Mouse (Mus musculus) B cell, adult 2 months (primary cell): ENCODE results near the gene Pcx.
"Not testable (repeated sequence)": the region's sequence is repeated elsewhere in the genome, so short reads cannot be mapped to it uniquely, and the experiment has no call there.

Source experiments
- DNase-seq, 2 experiments: peaks; one replicate each; pipeline ENCODE4 v3.0.0; 2022

Pcx gene

DNA sequence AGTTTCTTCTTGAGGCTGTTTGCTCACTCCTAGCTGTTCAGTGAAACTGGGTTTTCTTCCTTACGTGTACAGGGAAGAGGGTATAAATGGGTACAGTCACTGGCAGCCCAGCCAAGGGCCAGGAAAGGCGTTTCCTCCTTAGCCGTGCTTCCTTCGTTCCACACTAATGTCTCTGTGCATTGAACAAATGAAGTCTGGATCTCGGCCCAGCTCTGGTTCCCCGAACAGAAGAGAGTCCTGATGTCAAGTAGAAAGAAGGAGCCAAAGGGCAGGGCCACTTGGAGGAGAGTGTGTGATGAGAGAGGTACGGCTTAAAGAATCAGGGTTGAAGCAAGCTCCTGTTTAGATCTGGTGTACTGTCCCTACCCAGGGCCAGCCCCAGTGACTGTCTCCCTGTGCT lies 44.8 kb downstream of the Pcx start:
- no peak for DNase-seq

DNA sequence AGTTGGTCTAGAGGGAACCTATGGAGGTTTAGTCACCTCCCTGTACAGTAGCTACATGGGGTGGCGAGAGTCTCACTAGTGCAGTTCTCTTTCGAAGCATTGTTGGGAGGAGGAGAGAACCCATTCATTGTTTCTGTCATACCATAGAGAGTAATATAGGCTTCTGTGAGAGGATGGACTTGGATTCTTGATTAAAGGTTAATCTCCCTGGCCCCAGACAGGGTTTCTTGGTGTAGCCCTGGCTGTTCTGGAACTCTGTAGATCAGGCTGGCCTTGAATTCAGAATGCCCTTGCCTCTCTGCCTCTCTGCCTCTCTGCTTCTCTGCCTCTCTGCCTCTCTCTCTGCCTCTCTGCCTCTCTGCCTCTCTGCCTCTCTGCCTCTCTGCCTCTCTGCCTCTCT lies 46.5 kb downstream of the Pcx start:
- no peak for DNase-seq

- no peak for DNase-seq
Measured at GRCm38 (mm10) chr19:4557796-4558569, 47.7 kb downstream of the Pcx start.

- DNase-seq, result no peak
Measured at GRCm38 (mm10) chr19:4558570-4558955, 48.3 kb downstream of the Pcx start.

DNA sequence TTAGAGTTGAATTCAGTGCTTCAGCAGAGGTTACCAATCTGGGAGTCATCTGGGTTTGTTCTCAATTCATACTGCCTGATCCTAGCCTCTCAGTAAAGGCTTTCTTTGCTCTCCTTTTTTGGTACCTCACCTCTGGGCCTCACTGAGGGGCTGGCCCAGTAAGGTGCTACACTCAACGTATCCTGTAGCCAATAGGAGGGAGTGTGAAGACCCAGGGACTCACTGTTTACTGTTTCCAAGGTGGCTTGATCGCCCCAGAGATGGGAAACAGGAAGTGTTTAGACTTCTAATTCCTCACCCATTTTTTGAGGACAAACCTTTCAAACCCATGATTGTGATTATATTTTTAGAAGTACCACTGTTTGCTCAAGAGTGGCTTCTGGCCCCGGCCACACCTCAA lies 48.7 kb downstream of the Pcx start:
- DNase-seq, result no peak

- no peak for DNase-seq
Measured at GRCm38 (mm10) chr19:4559588-4559987, 49.3 kb downstream of the Pcx start.

GRCm38 (mm10) chr19:4560205-4560604 lies 49.9 kb downstream of the Pcx start:
- no peak for DNase-seq

DNA sequence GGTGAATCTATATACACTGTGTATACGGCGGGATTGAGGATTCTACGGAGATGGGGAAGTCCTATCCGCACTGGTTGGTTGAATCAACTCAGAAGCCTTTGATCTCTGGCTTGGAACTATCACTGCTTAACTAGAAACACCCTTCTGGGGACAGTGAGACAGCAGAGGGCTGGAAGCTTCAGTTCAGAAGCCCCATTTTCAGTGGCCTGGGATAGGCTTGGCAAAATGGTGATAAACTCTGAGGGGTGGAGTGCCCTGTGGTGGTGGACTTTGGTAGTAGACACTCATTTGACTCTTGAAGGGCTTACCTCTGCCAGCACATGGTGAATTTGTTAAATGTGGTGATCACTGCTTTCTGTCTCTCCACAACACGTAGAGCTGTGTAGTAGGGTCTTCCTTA lies 55.4 kb downstream of the Pcx start:
- no peak for DNase-seq

- DNase-seq, result no peak
Measured at GRCm38 (mm10) chr19:4566880-4567279, 56.6 kb downstream of the Pcx start.

DNA sequence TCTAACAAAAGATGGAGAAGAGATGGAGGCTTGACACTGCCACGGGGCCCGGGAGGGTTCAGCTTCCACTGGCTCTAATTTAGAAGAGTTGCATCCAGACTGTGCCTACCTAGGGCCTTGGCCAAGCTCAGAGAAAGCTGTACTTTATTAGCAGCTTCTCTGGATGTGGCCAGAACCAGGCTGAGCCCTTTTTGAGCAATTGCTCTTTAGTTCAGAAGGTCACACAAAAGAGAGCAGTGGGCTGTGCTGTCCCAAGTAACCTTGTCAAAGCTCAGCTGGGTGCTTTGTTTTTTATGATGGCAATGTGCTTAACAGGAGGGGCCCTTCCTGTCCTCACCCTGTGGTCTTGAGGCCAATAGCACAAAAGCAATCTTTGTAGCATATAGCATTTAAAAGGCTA lies 57.4 kb downstream of the Pcx start:
- no peak for DNase-seq

DNA sequence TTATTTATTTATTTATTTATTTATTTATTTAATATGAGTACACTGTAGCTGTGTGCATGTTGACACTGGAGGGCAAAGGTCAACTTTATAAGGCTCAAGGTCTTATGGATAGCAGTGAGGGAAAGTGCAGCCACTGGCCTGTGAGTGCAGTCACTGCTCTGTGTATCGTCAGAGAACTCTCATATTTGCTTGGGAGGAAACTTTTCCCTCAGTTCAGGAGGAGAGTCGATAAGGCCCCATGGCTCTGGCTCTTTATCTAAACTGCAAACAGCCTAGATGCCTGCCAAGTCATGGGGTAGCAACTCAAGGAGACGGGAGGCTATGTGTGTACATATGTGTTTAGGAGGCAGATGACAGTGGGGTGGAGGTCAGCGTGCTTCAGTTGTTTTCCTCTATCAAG lies 58.6 kb downstream of the Pcx start:
- no peak for DNase-seq

DNA sequence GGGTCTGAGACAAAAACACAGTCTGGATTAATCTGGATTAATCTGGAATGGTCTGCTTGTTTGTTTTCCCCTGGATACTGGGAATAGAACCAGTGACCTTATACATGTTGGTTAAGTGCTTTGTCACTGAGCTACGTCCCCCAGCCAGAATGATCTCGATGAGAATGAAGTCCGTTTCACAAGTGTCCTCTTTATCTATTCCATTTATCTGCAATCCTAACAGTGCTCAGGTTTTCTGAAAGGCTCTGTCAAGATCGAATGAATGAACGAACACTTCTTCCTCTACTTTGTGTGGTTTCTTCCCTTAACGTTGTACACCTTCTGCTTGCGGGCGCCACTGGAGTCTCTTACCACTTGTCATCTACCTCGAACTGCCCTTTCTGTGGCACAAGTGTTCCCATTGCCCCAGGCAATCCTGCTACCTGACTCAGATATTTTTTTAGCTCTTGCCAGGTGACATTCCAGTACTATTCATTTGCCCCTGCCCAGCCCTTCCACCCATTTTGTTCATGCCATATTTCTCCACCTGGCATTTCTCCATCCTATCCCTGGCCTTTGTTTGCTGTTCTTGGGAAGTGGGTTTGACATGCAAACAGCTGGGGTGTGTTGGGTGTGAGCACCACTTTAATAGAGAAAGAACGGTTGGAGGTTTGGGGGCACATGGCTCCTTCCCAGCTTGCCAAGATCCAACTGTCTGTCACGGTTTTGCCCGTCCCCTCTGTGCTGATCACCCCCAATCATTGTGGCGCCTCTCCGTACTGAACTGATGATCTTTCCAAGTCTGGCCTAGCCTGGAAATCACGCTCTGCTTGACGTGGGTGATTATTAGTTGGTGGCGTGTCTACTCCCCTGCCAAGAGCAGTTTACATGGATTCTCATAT lies 59.3 kb downstream of the Pcx start:
- no peak for DNase-seq

DNA sequence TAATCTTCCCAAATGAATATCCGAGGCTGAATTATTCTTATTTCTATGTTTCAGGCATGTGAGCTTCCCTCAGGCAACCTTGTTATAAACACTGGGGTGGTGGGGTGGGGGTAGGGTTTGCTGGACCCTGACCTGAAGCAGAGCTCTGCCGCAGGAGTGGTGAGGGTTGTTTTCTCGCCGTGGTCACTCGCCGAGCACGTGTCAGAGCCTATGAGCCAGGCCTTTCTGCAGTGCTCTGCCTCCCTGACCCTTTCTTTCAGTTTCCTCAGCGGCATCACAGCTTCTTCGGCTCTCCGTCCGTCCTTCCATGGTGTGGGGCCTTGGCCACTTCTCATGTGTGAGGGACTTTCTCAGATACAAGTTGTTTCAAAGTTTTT lies 60.0 kb downstream of the Pcx start:
- no peak for DNase-seq

DNA sequence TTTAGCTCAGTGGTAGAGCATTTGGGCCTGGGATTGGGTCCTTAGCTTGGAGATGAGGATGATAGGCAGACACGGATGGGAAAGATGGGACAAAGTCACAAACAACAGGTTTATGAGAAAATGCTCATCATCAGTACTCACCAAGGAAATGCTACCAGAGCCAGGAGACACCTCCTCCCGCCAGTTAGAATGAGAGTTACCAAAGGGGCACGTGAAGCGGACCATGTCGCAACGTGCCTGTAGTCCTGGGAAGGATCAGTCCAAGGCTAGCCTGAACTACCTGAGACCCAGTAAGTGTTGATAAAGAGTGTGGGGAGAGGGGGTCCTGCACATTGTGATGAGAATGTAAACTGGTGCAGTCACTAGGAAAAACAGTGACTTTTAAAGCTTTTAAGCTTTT lies 60.5 kb downstream of the Pcx start:
- DNase-seq, result no peak

DNA sequence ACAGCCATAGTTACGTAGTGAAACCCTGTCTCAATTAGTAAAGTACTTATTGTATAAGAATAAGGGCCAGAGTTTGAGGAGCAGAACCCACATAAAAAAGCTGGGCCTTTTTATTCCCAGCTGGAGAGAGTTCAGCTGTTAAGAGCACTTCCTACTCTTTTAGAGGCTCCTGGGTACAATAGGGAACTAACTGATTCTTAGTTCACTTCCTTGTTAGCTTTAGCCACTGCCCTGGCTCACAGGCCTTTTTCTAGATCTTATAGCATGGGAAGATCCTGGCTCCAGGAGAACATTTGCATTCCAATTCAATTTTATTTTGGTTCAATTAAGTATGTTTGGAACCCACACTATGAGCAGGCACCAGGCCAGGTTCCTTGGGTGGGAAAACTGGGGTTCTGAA lies 61.4 kb downstream of the Pcx start:
- DNase-seq, result no peak

DNA sequence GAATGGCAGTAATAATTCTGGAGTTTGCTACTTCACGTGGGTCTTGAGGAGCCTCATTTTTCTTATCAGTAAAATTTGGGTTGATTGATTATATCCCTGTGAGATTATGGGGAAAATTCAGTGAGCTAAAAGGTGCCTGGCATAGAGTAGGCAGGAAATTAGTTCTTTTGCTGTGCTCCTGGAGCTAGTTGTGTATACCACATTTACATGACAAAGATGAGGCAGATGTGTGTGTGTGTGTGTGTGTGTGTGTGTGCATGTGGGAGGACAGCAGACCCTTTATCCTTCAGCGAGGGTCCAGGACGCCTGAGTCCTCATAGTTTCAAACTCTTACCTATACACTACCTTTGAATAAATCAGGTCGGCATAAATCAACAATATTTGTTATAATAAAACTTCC lies 61.8 kb downstream of the Pcx start:
- no peak for DNase-seq

DNA sequence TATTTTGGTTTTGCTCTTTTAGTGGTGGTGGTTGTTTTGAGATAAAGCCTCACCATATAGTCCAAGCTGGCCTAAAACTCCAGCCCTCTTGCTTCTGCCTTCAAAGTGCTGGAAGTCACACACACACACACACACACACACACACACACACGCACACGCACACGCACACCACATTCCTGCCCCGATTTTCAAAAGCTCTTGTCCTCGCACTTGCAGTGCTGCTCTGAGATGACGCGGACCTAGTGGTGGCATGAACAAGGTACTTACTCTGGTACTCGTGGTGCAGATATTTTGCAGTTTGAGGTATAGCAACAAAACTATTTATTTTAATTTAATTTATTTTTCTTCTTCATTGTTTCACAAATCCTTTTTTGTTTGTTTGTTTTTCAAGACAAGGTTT lies 62.2 kb downstream of the Pcx start:
- DNase-seq, result no peak

DNA sequence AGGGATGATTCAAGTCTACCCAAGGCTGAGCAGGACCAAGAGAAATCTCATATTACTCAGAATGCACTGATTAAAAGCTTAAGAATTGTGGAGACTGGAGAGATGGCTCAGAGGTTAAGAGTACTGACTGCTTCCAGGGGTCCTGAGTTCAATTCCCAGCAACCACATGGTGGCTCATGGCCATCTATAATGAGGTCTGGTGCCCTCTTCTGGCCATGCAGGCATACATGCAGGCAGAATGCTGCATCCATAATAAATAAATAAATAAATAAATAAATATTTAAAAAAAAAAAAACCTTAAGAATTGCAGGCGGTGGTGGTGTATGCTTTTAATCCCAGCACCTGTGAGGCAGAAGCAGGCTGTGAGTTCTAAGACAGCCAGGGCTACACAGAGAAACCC lies 63.0 kb downstream of the Pcx start:
- no peak for DNase-seq

DNA sequence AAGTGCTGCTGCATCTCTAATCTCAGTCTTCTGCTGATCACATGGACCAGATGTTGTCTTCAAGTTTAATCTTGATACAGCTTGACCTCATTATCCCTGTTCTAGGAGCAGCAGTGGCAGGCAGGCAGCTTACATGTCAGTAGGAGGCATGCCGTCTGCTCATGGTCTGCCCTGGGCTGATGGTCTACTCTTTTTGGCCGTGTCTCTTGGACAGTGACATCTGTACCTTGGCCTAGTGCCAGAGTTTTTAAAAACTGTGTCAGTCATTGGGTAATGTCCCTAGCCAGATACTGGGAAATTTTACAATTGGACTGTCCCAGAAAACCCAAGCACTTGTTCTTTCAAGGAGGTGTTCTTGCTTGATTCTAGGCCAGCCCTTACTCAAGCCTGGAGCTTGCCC lies 68.5 kb downstream of the Pcx start:
- no peak for DNase-seq

GRCm38 (mm10) chr19:4579296-4579695 lies 69.0 kb downstream of the Pcx start:
- no peak for DNase-seq

DNA sequence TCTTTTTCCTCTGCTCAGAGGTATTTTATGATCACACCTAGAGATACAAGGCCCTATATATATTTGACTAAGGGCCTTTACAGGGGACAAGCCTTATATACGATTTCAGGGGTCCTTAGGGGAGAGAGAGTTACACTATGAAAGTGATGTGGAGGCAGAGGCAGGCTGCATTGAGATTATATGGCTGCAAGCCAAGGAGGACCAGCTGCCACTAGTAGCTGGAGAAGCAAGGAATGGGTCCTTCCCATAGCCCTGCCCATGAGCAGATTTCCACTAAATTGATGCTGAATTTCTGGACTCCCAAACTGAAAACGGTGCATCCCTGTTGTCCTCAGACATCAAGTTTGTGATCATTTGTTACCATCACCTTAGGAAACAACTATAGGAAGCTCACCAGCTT lies 73.6 kb downstream of the Pcx start:
- no peak for DNase-seq

DNA sequence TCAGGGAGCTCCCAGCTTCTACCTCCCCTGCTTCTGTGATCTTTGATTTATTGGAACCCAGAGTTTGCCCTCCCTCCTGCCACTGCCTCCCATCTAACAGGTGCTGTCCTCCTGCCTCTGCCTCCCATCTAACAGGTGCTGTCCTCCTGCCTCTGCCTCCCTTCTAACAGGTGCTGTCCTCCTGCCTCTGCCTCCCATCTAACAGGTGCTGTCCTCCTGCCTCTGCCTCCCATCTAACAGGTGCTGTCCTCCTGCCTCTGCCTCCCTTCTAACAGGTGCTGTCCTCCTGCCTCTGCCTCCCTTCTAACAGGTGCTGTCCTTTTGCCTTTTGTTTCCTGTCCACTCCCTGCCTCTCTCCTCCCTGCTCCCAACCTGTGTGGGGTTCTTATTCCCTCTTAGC lies 76.5 kb downstream of the Pcx start:
- not testable (repeated sequence) for DNase-seq

DNA sequence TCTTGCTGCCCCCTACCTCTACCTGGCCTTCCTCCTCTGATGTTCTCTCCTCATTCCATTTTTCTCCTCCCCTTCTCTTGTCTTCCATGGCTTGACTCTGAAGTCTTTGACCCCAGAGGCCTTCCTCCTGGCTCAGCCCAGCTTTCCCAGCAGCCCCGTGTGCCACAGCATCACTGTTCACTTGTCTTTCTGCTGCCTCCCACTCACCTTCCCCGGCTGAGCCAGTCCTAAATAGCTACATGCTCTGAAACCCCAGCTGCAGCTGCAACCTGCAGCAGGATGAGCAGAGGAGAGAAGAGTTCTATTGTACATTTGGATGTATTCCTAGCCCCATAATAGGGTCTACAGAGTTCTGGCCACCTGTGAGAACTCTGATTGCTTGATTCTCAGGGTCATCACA lies 77.2 kb downstream of the Pcx start:
- no peak for DNase-seq

DNA sequence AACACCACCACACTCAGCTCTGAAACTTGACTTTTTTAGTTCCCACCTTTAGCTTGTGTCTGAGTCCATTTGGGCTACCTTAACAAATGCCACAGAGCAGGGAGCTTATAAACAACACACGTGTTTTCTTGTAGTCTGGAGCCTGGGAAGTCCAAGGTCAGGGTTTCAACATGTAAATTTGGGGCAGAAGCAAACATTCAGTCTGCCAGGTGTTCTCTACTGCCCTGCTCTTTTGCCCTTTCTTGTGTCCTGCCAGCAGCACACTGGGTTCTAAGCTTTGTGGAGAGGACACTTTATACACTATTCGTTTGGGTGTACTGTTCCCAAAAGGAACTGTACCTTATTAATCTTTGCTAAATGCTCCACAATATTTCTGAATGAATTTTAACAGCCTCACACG lies 78.2 kb downstream of the Pcx start:
- no peak for DNase-seq

GRCm38 (mm10) chr19:4589081-4589480 lies 78.8 kb downstream of the Pcx start:
- no peak for DNase-seq
